Mouse (Mus musculus): ENCODE measurements around the gene Vps26a. TPM values are rescaled to one million over a fixed set of nuclear protein-coding genes. Genes with fewer than 3 reads are reported as not detected.

Gene Vps26a
- polyA plus RNA-seq (2012; fragmentation: generic; extraction: Trizol) = 25.6 TPM

- peak within 1 kb of the TSS; percentile 70 for H3K4me3 ChIP-seq
- TF ChIP-seq USF1 (IDR thresholded peaks at IDR 0.05; ENCODE audit: low read depth) = peak; percentile 95
- no peak for TF ChIP-seq MAX (IDR thresholded peaks at IDR 0.05; ENCODE audit: low read depth)
- peak; percentile 83 for TF ChIP-seq POLR2A (IDR thresholded peaks at IDR 0.05; ENCODE audit: insufficient read length, low read depth)
- peak; percentile 84 for TF ChIP-seq CEBPB (IDR thresholded peaks at IDR 0.05; ENCODE audit: insufficient read depth, poor library complexity, severe bottlenecking)
- no peak for TF ChIP-seq TCF3 (IDR thresholded peaks at IDR 0.05; ENCODE audit: insufficient read length, low read depth)
- peak in 1 of 3 experiments; percentile 0 for TF ChIP-seq MYOD1 (IDR thresholded peaks at IDR 0.05; ENCODE audit: control insufficient read depth in 1 of 3, insufficient read length in 2 of 3, low read depth in 2 of 3)
- TF ChIP-seq POLR2AphosphoS2 (IDR thresholded peaks at IDR 0.05; ENCODE audit: insufficient read length, low read depth) = peak; percentile 82
- TF ChIP-seq REST (IDR thresholded peaks at IDR 0.05; ENCODE audit: insufficient read depth, insufficient read length) = no peak
These were observed at the start of gene Vps26a for GRCm38 (mm10) chr10:62486618-62487415. Gene Vps26a (minus strand): TSS chr10:62486805.

GRCm38 (mm10) chr10:62534509-62534908 lies 47.9 kb upstream of the Vps26a start:
- H3K36me3 ChIP-seq (ENCODE audit: control insufficient read depth, insufficient read depth) = no peaks in the 10 kb centered on the region
- no peaks in the 10 kb centered on the region for H3K79me2 ChIP-seq (ENCODE audit: control insufficient read depth, insufficient read depth)
- no peak overlapping the region for H3K4me3 ChIP-seq
- H3ac ChIP-seq (ENCODE audit: control insufficient read depth, insufficient read length) = no peak overlapping the region
- H3K4me2 ChIP-seq (ENCODE audit: low read depth) = no peak overlapping the region
- peaks cover 6% of the 10 kb centered on the region for H3K27me3 ChIP-seq (ENCODE audit: control insufficient read depth, insufficient read depth, insufficient read length)
- no peak for TF ChIP-seq TCF3 (IDR thresholded peaks at IDR 0.05; ENCODE audit: insufficient read length, low read depth)
- TF ChIP-seq E2F4 (IDR thresholded peaks at IDR 0.05; ENCODE audit: insufficient read depth) = no peak
- no peak for TF ChIP-seq SRF (IDR thresholded peaks at IDR 0.05; ENCODE audit: control insufficient read depth, insufficient read length, low read depth)

More at GRCm38 (mm10) chr10:62486618-62487415, at the start of gene Vps26a:
- H3K27me3 ChIP-seq (ENCODE audit: control insufficient read depth, insufficient read depth, insufficient read length) = no peaks in the 10 kb centered on the region
- no peaks in the 10 kb centered on the region for H3K36me3 ChIP-seq (ENCODE audit: control insufficient read depth, insufficient read depth)
- peak within 1 kb of the TSS; percentile 91 for H3K4me2 ChIP-seq (ENCODE audit: low read depth)
- peaks cover 44% of the 10 kb centered on the region for H3K79me2 ChIP-seq (ENCODE audit: control insufficient read depth, insufficient read depth)
- H3ac ChIP-seq (ENCODE audit: control insufficient read depth, insufficient read length) = peak within 1 kb of the TSS; percentile 24

GRCm38 (mm10) chr10:62532832-62533231 lies 46.2 kb upstream of the Vps26a start:
- H3K36me3 ChIP-seq (ENCODE audit: control insufficient read depth, insufficient read depth) = no peaks in the 10 kb centered on the region
- H3K79me2 ChIP-seq (ENCODE audit: control insufficient read depth, insufficient read depth) = no peaks in the 10 kb centered on the region
- H3K4me3 ChIP-seq = no peak overlapping the region
- peak in 1 of 3 experiments; percentile 25 for TF ChIP-seq MYOD1 (IDR thresholded peaks at IDR 0.05; ENCODE audit: control insufficient read depth in 1 of 3, insufficient read length in 2 of 3, low read depth in 2 of 3)
- no peak for TF ChIP-seq E2F4 (IDR thresholded peaks at IDR 0.05; ENCODE audit: insufficient read depth)
- peaks cover 10% of the 10 kb centered on the region for H3K27me3 ChIP-seq (ENCODE audit: control insufficient read depth, insufficient read depth, insufficient read length)
- no peak overlapping the region for H3ac ChIP-seq (ENCODE audit: control insufficient read depth, insufficient read length)
- H3K4me2 ChIP-seq (ENCODE audit: low read depth) = no peak overlapping the region

GRCm38 (mm10) chr10:62530183-62530582 lies 43.6 kb upstream of the Vps26a start:
- Histone ChIP-seq H3K4me2 (ENCODE audit: low read depth) (no peak overlapping the region), H3K27me3 (ENCODE audit: control insufficient read depth, insufficient read depth, insufficient read length) (peaks cover 14% of the 10 kb centered on the region), H3K4me3 (no peak overlapping the region), H3K36me3 (ENCODE audit: control insufficient read depth, insufficient read depth) (no peaks in the 10 kb centered on the region), H3K79me2 (ENCODE audit: control insufficient read depth, insufficient read depth) (no peaks in the 10 kb centered on the region), H3ac (ENCODE audit: control insufficient read depth, insufficient read length) (no peak overlapping the region)
- TF ChIP-seq TCF3 (IDR thresholded peaks at IDR 0.05; ENCODE audit: insufficient read length, low read depth) (no peak), MYOG (IDR thresholded peaks at IDR 0.05; ENCODE audit: control insufficient read depth in 1 of 3, insufficient read depth in 1 of 3, insufficient read length in 2 of 3, low read depth in 2 of 3) (no peak), MAX (IDR thresholded peaks at IDR 0.05; ENCODE audit: low read depth) (no peak), USF1 (IDR thresholded peaks at IDR 0.05; ENCODE audit: low read depth) (no peak), E2F4 (IDR thresholded peaks at IDR 0.05; ENCODE audit: insufficient read depth) (no peak), SRF (IDR thresholded peaks at IDR 0.05; ENCODE audit: control insufficient read depth, insufficient read length, low read depth) (no peak), POLR2A (IDR thresholded peaks at IDR 0.05; ENCODE audit: insufficient read length, low read depth) (no peak), MYOD1 (IDR thresholded peaks at IDR 0.05; ENCODE audit: control insufficient read depth in 1 of 3, insufficient read length in 2 of 3, low read depth in 2 of 3) (no peak), REST (IDR thresholded peaks at IDR 0.05; ENCODE audit: insufficient read depth, insufficient read length) (no peak), POLR2AphosphoS2 (IDR thresholded peaks at IDR 0.05; ENCODE audit: insufficient read length, low read depth) (no peak), CEBPB (IDR thresholded peaks at IDR 0.05; ENCODE audit: insufficient read depth, poor library complexity, severe bottlenecking) (no peak), TCF12 (IDR thresholded peaks at IDR 0.05; ENCODE audit: insufficient read depth, poor library complexity, severe bottlenecking) (no peak)

GRCm38 (mm10) chr10:62527351-62527750 lies 40.7 kb upstream of the Vps26a start, which contains the start of gene Srgn:
Gene Srgn (minus strand): TSS chr10:62527451.
- Histone ChIP-seq H3K27me3 (ENCODE audit: control insufficient read depth, insufficient read depth, insufficient read length) (peaks cover 24% of the 10 kb centered on the region), H3ac (ENCODE audit: control insufficient read depth, insufficient read length) (no peak within 1 kb of the TSS), H3K36me3 (ENCODE audit: control insufficient read depth, insufficient read depth) (no peaks in the 10 kb centered on the region), H3K4me2 (ENCODE audit: low read depth) (no peak within 1 kb of the TSS), H3K79me2 (ENCODE audit: control insufficient read depth, insufficient read depth) (no peaks in the 10 kb centered on the region), H3K4me3 (no peak within 1 kb of the TSS)
- TF ChIP-seq TCF3 (IDR thresholded peaks at IDR 0.05; ENCODE audit: insufficient read length, low read depth) = no peak
- TF ChIP-seq POLR2AphosphoS2 (IDR thresholded peaks at IDR 0.05; ENCODE audit: insufficient read length, low read depth) = no peak
- no peak for TF ChIP-seq MAX (IDR thresholded peaks at IDR 0.05; ENCODE audit: low read depth)
